Mouse (Mus musculus) small intestine, adult 2 months (tissue): ENCODE data around the gene Cts8. TPM values are rescaled to one million over a fixed set of nuclear protein-coding genes. Genes with fewer than 3 reads are reported as not detected.

Experiments used
- H3K27ac ChIP-seq: fragments of 200-500 bp; 2 replicates; pipeline ENCODE4 v1.5.1; 2012; ENCODE audit warnings: low read depth, low read length, control low read depth, inconsistent platforms; ENCODE audit not compliant: insufficient read depth
- H3K27me3 ChIP-seq: fragments of 200-500 bp; 2 replicates; pipeline ENCODE4 v1.6.1; 2012; ENCODE audit warnings: mild to moderate bottlenecking, moderate library complexity, low read length, inconsistent platforms; ENCODE audit not compliant: control insufficient read depth, insufficient read depth
- H3K36me3 ChIP-seq: fragments of 200-500 bp; 2 replicates; pipeline ENCODE4 v1.6.1; 2012; ENCODE audit warnings: mild to moderate bottlenecking, low read length, control low read depth, inconsistent platforms; ENCODE audit not compliant: control insufficient read depth, insufficient read depth
- H3K4me1 ChIP-seq: fragments of 200-500 bp; 2 replicates; pipeline ENCODE4 v1.6.1; 2012; ENCODE audit warnings: low read length, inconsistent platforms, mixed read lengths; ENCODE audit not compliant: control insufficient read depth, insufficient read depth, insufficient read length
- H3K4me3 ChIP-seq: fragments of 200-500 bp; 2 replicates; pipeline ENCODE4 v1.5.1; 2012; ENCODE audit warnings: low read depth, mild to moderate bottlenecking, control low read depth, inconsistent platforms, low read length, moderate library complexity
- CTCF ChIP-seq: fragments of 200-500 bp; IDR thresholded peaks from 2 replicates; pipeline ENCODE4 v1.5.1; 2012; ENCODE audit warnings: low read depth, mild to moderate bottlenecking, control low read depth, inconsistent platforms, low read length, moderate library complexity, mixed read lengths; ENCODE audit not compliant: insufficient replicate concordance, insufficient read length; ENCODE audit errors: extremely low read depth
- POLR2A ChIP-seq: fragments of 200-500 bp; IDR thresholded peaks from 2 replicates; pipeline ENCODE4 v1.6.1; 2012; ENCODE audit warnings: low read depth, mild to moderate bottlenecking, control low read depth, inconsistent platforms, low read length, moderate library complexity
- WGBS: fragments of 180-500 bp; shearing (Covaris S2); methylation state at CpG from one replicate; pipeline ENCODE4 v1.1.7; 2018; 5-methylcytosine and 5-hydroxymethylcytosine counted together
- polyA plus RNA-seq: library from polyadenylated mRNA; depleted of rRNA; stranded (reverse); fragments of >200 nt; gene quantifications from 2 replicates; pipeline ENCODE4 v1.2.3, GENCODE M21; 2012; rRNA removed

The Cts8 gene
- polyA plus RNA-seq: not detected in 2 replicates

DNA sequence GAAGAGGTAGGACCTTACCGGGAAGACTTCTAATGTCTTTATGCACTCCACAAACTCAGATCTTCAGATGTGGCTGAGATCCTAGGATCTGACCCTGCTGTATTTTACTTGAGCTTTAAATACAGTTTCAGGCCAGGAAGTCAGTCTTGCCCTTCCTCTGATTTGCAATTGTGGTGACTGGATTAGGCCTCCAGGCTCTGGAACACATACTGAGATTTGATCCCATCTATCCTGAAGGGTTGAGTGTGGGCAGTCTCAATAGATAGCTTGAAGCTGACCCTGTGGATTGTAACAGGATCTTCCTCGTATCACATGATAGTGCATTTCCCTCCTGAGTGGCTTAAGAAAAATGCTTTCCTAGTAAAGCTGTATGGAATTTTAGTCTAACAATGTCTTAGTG, at the start of gene Cts8:
Gene Cts8, minus strand, starts transcription at position 101 of the 400 bp plus-strand sequence.
- Histone ChIP-seq H3K27me3 (no peaks in the 10 kb centered on the region), H3K27ac (no peak within 1 kb of the TSS), H3K36me3 (no peaks in the 10 kb centered on the region), H3K4me1 (no peaks in the 10 kb centered on the region), H3K4me3 (no peak within 1 kb of the TSS)
- whole genome bisulfite sequencing: 80% methylated on average over 2 of the region's 2 CpGs
- TF ChIP-seq POLR2A: no peak
- no peak for TF ChIP-seq CTCF

DNA sequence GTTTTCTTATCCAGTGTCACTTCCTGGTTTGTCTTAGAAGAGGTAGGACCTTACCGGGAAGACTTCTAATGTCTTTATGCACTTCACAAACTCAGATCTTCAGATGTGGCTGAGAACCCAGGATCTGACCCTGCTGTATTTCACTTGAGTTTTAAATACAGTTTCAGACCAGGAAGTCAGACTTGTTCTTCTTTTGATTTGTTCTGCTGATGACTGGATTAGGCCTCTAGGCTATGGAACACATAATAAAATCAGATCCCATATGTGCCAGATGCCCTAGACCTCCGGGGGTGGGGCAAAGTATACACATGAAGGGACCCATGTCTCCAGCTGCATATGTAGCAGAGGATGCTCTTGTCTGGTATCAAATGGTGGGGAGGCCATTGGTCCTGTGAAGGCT, 33.6 kb upstream of the Cts8 start, which contains the start of gene Gm49398:
Gene Gm49398, minus strand, starts transcription at position 101 of the 400 bp plus-strand sequence.
- Histone ChIP-seq H3K4me3 (no peak within 1 kb of the TSS), H3K27me3 (no peaks in the 10 kb centered on the region), H3K27ac (no peak within 1 kb of the TSS), H3K4me1 (no peaks in the 10 kb centered on the region), H3K36me3 (no peaks in the 10 kb centered on the region)
- 86% methylated on average over 2 of the region's 2 CpGs for WGBS
- TF ChIP-seq CTCF (no peak), POLR2A (no peak)

DNA sequence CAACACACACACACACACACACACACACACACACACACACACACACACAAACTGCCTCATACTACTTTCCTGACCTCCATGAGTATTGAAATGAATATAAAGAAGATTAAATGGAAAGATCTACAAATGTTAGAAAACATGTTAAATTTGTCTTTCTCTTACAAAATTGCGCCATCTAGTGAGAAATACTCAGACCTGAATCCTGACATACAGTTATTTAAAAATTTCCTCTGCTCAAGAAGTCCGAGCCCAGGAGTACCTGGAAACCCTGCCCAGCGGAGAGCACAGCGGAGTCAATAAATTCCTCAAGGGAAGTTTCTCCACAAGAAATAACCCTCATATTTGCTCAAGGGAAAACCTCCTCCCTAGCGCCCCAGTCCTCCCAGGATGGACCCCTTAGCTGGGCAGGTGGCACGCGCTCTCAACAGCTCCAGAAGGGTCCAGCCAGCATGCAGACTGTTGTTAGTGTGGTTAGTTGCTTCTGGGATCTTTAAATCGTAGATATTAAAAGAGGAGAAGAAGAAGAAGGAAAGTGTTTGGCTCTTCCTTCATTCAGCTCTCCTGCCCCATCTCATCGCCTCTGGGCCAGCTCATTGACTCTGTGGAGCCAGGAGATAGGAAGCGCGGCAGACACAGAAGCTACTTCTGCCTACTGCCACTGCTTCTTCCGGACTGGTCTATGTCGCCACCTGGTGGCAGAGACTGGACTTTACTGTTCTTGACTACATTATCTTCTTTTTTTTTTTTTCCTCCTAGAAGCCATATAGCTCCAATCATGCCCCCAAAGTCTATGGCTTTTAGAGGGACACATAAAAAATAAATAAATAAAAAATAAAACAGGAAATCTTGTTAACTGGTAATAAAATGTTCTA, 13.8 kb downstream of the Cts8 start:
- TF ChIP-seq POLR2A (no peak), CTCF (peak; percentile 43; the same call in 1 of the 2 replicates)
- Histone ChIP-seq H3K27ac (no peak overlapping the region), H3K27me3 (no peaks in the 10 kb centered on the region), H3K36me3 (no peaks in the 10 kb centered on the region), H3K4me1 (no peaks in the 10 kb centered on the region), H3K4me3 (no peak overlapping the region)
- 54% methylated on average over 13 of the region's 13 CpGs for WGBS

- Histone ChIP-seq H3K4me3 (no peak within 1 kb of the TSS), H3K4me1 (no peaks in the 10 kb centered on the region), H3K27ac (no peak within 1 kb of the TSS), H3K36me3 (no peaks in the 10 kb centered on the region), H3K27me3 (no peaks in the 10 kb centered on the region)
- TF ChIP-seq POLR2A (no peak), CTCF (no peak)
- 88% methylated on average over 3 of the region's 3 CpGs for WGBS
Measured at GRCm38 (mm10) chr13:61203310-61203709, 51.8 kb downstream of the Cts8 start, which contains the start of gene Cts6. Gene Cts6 (minus strand): TSS chr13:61203410.

Other genes starting within 250 kb of the Cts8 start
- gene Ctsj, start 249.4 kb downstream of the Cts8 start, polyA plus RNA-seq: not detected in 2 replicates
- not detected in 2 replicates for gene Ctsq, start 214.7 kb downstream of the Cts8 start, polyA plus RNA-seq
- not detected in 2 replicates for gene Ctsr, start 91.1 kb downstream of the Cts8 start, polyA plus RNA-seq
- gene Cts6, start 51.9 kb downstream of the Cts8 start, polyA plus RNA-seq: not detected in 2 replicates
- not detected in 2 replicates for gene Gm49398, start 33.5 kb upstream of the Cts8 start, polyA plus RNA-seq
- not detected in 2 replicates for gene Cts7, start 102.8 kb upstream of the Cts8 start, polyA plus RNA-seq